Mouse (Mus musculus) kidney, postnatal 10 days (tissue): ENCODE results near the gene Dhx16.

ENCODE experiments used
- DNase-seq: peaks from one replicate; pipeline ENCODE4 v3.0.0; 2021; ENCODE audit warnings: mixed read lengths

The Dhx16 gene

DNA sequence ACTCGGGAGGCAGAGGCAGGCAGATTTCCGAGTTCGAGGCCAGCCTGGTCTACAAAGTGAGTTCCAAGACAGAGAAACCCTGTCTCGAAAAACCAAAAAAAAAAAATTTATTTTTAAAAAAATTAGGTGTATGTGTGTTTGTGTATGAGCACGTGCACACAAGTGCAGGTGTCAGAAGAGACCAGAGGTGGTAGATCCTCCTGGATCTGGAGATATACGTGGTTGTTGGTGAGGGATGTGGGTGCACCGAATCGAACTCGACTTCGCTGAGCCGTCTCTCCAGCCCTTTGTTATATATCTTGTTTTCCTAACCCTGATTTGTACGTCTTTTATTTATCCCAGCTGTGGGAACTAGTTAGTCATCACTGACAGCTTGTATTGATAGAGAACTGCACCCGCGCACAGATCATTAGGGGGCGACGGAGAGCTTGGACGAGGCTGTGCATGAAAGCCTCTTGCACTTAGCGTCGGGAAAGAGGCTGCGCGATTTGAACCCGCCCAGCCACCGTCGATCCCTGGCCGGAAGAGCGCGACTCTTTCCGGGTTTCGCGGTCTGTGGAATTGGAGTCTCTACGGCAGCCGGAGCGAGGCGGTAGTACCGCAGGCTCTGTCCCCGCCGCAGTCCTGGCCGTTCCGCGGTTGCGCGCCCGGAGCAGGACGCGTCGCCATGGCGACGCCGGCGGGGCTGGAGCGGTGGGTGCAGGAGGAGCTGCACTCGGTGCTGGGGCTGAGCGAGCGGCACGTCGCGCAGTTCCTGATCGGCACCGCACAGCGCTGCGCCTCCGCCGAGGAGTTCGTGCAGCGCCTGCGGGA, at the start of gene Dhx16:
Gene Dhx16 (plus strand): TSS at position 575 of the 813 bp plus-strand sequence.
- peak; percentile 98 for DNase-seq

DNA sequence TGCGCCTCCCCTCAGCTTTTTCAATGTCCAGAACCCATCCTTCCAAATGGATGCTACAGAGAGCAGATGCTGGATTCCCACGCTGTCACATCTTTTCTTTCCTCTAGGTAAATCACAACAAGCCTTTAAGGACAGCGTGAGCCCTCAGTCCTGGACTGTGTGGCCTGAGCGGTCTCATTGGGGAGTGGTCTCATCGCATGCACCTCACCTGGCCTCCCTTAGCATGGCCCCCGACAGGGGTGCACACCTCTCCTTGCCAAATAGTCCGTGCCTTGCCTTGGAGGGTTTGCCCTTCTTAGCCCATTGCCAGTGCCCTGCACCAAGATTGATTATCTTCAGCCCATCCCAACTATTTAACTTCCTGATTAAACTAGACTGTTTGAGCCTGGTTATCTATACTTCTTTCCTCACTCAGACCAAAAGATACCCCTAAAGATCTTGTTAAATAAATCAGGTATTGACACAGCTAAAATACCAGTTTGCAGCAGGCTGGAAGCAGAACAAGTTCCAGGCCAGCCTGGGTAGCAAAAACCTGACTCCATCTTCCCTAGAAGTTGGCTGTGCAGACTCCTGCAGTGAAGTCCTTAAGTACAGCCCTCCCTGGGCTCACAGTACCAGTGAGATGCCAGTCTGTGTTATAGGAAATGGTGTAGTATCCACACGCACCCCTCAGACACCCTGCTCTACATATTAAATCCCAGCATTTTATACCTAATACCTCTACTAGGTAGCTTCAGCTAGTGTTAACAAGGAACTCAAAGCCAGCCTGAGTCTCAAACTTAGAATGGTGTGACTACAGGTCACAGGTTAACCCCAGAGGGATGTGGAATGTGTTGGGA, 47.0 kb upstream of the Dhx16 start:
- no peak for DNase-seq

DNA sequence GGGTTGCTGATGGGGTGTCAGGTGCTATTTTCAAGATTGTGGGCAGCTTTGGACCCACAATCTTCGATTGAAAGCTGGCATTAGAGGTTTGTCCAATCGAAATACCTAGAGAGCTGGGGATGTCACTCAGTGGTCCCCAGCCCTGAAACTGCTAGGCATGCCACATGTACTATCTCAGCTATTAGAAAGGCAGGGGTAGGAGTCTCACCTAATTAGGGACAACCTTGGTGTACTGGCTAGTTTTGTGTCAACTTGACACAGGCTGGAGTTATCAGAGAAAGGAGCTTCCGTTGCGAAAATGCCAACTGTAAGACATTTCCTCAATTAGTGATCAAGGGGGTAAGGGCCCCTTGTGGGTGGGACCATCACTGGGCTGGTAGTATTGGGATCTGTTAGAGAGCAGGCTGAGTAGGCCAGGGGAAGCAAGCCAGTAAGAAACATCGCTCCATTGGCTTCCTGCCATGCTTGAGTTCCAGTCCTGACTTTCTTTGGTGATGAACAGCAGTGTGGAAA, 46.3 kb upstream of the Dhx16 start:
- DNase-seq, result no peak

DNA sequence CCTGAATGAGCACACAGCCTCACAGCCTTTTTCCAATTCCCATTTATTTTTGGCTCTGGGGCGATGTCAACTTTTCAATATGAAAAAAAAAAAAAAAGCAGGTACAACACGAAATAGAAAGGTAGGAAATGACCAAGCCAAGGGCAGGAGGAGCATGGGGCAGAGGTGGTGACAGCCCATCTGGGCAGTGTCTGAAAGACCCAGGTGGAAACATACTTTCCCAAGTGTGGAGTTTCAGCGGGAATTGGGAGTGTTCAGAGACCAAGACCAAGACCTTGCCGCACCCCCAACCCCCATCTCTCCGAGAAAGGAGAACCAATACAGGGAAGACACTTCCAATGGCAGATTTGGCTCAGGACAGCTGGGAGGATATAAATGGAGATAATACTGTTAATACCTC, 45.7 kb upstream of the Dhx16 start:
- no peak for DNase-seq

DNA sequence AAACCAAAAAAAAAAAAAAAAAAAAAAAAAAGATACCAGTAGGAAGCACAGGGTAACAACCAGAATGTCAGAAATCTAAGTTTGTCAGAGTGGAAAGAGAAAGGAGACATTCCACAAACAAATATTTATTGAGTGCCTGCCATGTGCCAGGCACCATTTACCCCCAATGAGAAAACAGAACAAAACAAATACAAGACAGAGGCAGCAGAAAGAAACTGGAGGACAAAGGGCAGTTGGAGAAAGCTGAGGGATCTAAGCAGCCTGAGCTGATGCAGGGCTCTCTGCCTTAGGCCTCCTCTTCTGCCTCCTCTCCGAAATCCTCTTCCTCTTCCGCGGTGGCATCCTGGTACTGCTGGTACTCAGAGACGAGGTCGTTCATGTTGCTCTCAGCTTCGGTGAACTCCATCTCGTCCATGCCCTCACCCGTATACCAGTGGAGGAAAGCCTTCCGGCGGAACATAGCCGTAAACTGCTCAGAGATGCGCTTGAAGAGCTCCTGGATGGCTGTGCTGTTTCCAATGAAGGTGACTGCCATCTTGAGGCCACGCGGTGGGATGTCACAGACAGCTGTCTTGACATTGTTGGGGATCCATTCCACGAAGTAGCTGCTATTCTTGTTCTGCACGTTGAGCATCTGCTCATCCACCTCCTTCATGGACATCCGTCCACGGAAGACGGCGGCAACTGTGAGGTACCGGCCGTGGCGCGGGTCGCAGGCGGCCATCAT, 44.8 kb upstream of the Dhx16 start:
- DNase-seq, result no peak

DNA sequence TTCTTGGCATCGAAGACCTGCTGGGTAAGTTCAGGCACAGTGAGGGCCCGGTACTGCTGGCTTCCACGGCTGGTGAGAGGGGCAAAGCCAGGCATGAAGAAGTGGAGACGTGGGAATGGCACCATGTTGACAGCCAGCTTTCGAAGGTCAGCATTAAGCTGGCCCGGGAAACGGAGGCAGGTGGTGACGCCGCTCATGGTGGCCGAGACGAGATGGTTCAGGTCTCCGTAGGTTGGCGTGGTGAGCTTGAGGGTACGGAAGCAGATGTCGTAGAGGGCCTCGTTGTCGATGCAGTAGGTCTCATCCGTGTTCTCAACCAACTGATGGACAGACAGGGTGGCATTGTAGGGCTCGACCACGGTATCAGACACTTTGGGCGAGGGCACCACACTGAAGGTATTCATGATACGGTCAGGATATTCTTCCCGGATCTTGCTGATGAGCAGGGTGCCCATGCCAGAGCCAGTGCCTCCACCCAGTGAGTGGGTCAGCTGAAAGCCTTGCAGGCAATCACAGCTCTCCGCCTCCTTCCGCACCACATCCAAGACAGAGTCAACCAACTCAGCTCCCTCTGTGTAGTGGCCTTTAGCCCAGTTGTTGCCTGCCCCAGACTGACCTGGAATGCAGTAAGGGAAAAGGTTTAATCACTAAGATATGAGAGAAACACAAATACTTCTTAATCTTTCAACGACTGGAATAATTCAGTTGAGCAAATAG, 44.0 kb upstream of the Dhx16 start:
- peak; percentile 49 for DNase-seq

DNA sequence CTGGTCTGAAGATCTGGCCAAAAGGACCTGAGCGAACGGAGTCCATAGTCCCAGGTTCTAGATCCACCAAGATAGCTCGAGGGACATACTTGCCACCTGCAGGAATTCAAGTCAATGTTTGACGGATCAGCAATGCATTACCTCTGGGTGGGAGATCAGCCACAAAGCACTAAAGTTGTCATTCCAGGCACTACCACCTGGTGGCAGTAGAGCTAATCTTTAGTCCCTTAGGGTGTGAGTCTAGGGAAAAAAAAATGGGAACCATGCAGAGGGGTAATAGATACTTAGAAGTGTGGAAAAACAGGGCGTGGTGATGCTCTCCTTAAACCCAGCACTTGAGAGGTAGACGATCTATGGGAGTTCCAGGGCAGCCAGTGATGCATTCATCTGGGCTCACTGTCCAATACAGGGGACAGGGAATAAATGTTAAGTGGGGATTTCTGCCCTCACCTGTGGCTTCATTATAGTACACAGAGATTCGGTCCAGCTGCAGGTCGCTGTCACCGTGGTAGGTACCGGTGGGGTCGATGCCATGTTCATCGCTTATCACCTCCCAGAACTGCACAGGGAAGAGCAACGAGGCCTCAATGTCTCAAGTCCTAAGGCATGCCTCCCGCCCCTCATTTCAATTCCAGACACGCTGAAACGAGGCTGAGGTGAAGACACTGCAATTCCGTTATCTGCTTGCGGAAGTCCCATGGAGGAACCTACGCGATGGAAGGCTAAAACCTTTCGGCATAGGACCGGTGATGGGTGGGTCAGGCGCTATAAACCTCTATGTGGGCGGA, 43.2 kb upstream of the Dhx16 start:
- peak; percentile 94 for DNase-seq

DNA sequence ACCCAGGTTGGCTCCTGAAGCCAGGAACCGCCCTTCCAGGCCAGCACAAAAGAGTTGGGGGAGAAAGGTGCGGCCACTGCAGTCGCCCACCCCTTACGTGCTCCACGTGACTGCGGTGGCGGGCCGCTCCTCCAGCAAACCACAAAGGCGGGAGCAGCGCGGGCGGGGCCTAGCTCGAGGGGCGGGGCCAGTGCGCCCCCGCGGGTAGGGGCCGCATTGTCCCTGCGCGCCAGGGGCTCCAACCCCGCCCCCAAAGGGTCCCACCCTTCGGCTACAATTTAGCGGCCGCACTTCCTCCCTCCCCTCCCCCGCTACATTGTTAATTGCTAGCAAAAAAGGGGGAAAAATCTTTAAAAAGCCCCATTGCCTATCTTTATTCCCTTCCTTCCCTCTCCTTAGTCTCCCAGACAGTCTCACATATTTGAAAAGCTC, 42.6 kb upstream of the Dhx16 start:
- peak; percentile 95 for DNase-seq

DNA sequence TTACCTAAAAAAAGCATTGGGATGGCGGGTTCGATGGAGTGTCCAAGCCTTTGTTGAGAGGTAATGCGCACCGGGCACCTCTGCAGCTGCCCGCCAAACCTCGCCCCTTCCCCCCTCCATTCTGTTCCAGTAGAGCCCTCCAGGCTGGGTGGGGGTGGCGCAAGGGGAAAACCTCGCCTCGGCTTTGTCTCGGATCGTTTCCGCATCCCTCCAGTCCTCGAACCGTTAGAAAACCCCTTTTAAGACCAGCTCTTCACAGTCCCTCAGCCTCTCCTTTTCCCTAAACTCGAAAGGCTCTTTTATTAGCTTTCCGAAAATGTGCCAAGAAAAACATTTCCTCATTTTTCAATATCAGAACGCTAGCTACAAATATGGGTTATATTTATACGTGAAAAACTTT, 42.1 kb upstream of the Dhx16 start:
- peak; percentile 78 for DNase-seq

DNA sequence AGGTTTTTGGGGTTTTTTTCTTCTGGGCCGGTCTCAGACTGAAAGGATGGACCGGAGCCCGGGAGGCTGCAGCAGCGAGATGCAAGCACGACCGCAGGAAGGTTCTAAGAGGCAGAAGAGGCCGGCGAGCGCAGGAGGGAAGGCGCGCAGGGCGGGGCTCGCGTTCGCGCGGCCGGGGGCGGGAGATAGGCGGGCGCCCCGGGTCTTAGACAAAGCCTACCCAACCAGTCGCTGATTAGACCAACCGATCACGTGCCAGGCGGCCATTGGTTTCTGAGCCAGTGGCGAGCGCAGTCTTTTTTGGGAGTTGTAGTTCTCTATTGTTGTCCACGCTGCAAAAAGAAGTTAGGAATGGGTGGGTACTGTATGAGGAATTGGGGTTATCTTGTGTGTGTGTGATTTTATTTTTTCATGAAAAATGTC, 41.5 kb upstream of the Dhx16 start, which contains the start of gene Tubb5:
Gene Tubb5 (minus strand): TSS at position 185 of the 423 bp plus-strand sequence.
- DNase-seq, result peak; percentile 98

DNA sequence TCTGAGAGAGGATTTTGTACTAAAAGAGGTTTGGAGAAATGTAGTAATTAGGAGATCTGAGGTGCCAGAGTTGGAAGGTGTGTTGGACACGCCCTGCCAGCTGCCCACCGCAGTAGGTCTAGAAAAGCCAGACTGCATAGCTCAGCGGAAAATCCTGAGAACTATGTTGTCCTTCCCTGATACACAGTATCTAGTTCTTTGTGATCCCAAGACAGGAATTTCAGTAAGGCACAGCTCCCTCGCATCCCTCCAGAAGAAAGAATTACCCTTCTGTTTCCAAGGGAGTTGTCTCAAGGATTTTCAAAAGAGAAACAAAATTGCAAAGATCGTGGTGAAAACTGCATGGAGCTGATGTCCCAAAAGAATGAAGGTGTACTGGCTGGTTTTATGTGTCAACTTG, 41.0 kb upstream of the Dhx16 start:
- DNase-seq, result no peak

DNA sequence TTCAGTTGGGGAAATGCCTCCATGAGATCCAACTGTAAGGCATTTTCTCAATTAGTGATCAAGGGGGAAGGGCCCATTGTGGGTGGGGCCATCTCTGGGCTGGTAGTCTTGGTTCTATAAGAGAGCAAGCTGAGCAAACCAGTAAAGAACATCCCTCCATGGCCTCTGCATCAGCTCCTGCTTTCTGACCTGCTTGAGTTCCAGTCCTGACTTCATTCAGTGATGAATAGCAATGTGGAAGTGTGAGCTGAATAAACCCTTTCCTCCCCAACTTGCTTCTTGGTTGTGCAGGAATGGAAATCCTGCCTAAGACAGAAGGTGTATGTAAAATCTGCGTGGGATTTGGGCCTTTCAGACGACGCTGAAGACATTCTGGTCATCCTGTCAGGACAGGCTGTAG, 40.6 kb upstream of the Dhx16 start:
- peak; percentile 54 for DNase-seq

DNA sequence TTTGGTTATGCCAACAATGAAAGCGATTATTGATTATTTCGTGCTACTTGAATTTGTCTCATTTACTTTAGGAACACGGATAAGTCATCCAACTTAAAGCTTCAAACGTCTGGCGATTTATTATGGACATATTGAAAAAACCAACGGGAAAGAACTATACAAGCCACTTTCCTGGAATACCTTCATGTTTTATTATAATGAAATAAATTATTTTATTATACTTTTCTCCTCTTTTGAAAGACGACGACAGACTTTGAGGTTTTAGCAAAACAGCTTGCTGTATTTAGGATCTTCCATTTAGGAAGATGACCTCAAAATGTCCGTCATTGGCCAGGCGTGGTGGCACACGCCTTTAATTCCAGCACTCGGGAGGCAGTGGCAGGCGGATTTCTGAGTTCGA, 39.1 kb upstream of the Dhx16 start:
- no peak for DNase-seq

DNA sequence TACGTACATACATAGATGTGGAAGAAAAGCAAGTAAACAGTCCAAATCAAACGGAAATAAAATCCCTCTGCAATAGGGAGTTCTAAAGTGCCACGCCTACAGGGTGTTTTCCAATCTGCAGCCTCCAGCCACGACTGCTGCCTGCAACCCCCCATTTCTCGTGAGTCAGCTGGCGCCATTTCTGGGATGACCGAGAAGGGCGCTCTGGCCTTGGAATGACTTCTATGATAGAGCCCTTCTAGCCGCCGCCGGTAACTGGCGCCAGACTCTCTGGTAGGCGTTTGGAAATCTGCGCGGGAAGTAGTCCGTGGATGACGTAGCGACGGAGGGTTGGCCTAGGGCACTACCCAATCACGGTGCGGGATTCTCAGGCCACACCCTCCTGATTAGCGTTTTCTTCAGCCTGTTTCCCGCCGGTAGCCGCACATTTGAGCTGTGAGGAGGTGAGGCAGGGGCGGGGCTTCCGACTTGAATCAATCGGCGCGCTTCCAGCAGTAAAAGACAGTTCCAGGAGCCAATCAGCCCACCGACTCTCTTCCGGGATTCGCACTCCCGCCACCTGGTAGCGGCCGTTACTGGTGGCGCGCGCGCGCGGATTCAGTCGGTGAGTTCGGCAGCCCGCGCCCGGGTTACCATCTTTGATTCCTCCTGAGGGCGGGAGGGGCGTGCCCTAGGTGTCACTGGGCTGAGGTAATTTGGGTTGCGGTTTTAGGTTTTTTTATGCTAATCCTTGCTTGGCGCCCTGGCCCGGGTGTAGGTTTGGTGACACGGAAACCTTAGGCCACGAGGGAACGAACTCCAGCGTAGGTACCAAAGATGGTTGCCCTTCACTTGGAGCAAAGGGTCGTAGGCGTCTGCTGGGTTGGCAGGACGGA, 38.3 kb upstream of the Dhx16 start, which contains the start of gene Mdc1:
Gene Mdc1 (plus strand): TSS at position 440 of the 875 bp plus-strand sequence.
- peak; percentile 99 for DNase-seq

DNA sequence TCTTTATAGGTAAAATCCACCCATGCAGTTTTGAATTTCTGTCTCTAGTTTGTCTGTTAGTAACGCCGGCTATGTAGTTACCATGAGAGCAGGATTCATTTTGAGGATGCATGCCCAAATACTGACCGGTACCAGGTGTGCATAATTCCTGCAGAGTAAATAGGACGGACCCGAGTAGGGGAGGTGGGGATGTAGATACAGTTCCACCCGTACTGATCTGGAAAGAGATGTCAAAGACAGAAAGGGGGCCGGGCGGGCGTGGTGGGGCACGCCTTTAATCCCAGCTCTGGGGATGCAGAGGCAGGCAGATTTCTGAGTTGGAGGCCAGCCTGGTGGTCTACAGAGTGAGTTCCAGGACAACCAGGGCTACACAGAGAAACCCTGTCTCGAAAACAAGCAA, 37.6 kb upstream of the Dhx16 start:
- no peak for DNase-seq

DNA sequence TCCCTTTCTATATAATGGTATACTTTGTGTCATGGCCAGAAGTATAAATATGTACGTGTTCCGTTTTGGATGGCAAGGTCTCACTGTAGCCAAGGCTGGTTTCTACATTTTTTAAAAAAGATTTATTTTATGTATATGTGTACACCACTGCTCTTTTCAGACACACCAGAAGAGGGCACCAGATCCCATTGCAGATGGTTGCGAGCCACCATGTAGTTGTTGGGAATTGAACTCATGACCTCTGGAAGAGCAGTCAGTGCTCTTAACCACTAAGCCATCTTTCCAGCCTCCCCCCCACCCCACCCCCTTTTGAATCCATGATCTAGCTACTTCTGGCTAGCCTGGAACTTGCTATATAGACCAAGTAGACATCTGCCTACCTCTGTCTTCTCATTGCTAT, 36.1 kb upstream of the Dhx16 start:
- no peak for DNase-seq

DNA sequence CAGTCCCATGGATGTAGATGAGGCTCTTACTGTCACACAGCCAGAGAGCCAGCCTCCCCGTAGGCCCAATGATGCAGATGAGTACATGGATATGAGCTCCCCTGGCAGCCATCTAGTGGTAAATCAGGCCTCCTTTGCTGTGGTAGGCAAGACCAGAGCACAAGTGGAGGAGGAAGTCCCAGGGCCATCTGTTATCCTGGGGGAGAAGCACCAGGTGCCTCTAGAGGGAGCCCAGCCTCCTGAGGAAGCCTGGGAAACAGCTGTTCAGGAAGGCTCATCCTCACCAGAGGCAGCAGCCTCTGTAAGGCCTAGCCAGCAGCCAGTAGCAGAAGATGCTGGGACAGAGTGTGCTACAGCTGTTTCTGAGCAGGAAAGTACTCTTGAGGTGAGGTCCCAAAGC, 31.5 kb upstream of the Dhx16 start:
- DNase-seq, result peak; percentile 63

DNA sequence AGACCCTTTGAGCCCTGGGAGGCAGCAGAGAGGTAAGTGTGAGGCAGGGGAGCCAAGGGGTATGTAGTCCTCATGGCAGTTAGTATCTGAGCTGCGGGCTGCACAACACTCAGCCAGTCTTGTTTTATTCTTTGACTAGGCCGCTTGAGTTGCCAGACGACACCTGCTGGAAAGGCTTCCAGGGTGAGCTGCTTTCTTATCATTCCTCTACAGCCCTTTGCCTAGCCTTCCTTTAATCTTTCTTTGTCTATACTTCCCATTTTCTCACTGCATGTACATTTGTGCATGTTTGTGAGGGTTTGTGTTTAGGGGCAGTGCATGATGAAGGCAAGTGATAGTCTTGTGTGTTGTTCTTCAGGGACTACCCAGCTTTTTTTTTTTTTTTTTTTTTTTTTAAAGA, 28.6 kb upstream of the Dhx16 start:
- no peak for DNase-seq

DNA sequence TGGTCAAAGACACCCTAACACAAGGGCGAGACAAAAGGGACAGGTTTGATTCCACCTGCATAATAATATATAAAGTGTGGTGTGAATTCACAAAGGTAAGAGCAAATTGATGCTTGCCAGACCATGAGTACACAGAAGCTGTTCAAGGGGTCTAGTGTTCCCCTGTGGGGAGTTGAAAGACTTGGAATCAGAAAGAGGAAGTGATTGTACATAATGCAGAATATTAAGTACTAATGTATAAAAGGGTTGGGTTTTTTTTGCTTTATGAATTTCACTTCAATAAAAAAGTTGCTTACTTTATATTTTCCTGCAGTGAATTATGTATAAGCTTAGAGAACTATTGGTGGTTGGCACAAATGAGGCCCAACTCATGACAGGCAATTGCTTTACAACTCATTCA, 20.2 kb upstream of the Dhx16 start:
- DNase-seq, result no peak

DNA sequence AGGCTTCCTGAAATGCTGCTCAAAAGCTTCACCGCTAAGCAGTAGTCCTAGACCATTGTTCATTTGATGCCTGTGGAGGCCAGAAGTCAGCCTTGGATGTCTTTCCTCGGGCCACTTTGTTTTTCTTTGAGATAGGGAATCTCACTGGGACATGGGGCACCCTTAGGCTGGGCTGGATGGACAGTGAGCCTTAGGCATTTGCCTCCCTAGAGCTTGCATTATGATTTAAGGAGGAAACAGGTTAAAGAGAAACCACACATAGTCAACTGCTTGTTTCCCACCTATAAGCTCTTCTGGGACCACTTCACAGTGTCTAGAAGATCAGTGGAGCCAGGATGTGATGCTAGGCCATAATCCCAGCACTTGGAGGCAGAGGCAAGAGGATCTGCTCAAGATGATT, 19.8 kb upstream of the Dhx16 start:
- no peak for DNase-seq
